Mouse (Mus musculus) midbrain, embryonic 12.5 days (tissue): ENCODE measurements at regions not wholly inside any gene's neighbourhood (a gene's known extent, or its start where the extent isn't known, plus 50 kb on each side); places are given as distances from the start of the nearest gene placed in this dataset.

ENCODE experiments used
- ATAC-seq: fragments of 200-750 bp; cut with Nextera tagmentation; 2 replicates; pipeline ENCODE4 v1.8.0; 2017; ENCODE audit warnings: low read depth, moderate TSS enrichment, moderate library complexity; ENCODE audit not compliant: low FRiP score
- H3K27ac ChIP-seq: fragments of 300-500 bp; sonication (generic); replicated peaks from 2 replicates; pipeline ENCODE4 v1.5.1; 2016; ENCODE audit warnings: mild to moderate bottlenecking
- H3K27me3 ChIP-seq: fragments of 300-500 bp; sonication (generic); 2 replicates; pipeline ENCODE4 v1.6.1; 2016; ENCODE audit warnings: mild to moderate bottlenecking
- H3K36me3 ChIP-seq: fragments of 300-500 bp; sonication (generic); 2 replicates; pipeline ENCODE4 v1.6.1; 2016
- H3K4me1 ChIP-seq: fragments of 300-500 bp; sonication (generic); 2 replicates; pipeline ENCODE4 v1.6.1; 2016
- H3K4me2 ChIP-seq: fragments of 300-500 bp; sonication (generic); replicated peaks from 2 replicates; pipeline ENCODE4 v1.6.1; 2016; ENCODE audit warnings: mild to moderate bottlenecking, moderate library complexity
- H3K4me3 ChIP-seq: fragments of 300-500 bp; sonication (generic); 2 replicates; pipeline ENCODE4 v1.5.1; 2016; ENCODE audit warnings: mild to moderate bottlenecking
- H3K9ac ChIP-seq: fragments of 300-500 bp; sonication (generic); replicated peaks from 2 replicates; pipeline ENCODE4 v1.6.1; 2016; ENCODE audit warnings: mild to moderate bottlenecking, moderate library complexity
- H3K9me3 ChIP-seq: fragments of 300-500 bp; sonication (generic); 2 replicates; pipeline ENCODE4 v1.6.1; 2016; ENCODE audit warnings: mild to moderate bottlenecking
- WGBS: fragments of 180-500 bp; shearing (Covaris S2); methylation state at CpG from one replicate; pipeline ENCODE4 v1.1.7; 2016; 5-methylcytosine and 5-hydroxymethylcytosine counted together

GRCm38 (mm10) chr7:63313096-63313495 is 100.7 kb upstream of the Chrna7 start:
- no peak for ATAC-seq

GRCm38 (mm10) chr7:63319594-63319993 is 107.2 kb upstream of the Chrna7 start:
- H3K27me3 ChIP-seq: no peaks in the 10 kb centered on the region
- no peaks in the 10 kb centered on the region for H3K9me3 ChIP-seq
- H3K27ac ChIP-seq: no peak overlapping the region
- H3K4me1 ChIP-seq: no peaks in the 10 kb centered on the region
- H3K4me3 ChIP-seq: no peak overlapping the region
- WGBS: 0% methylated on average over 2 of the region's 2 CpGs
- no peaks in the 10 kb centered on the region for H3K36me3 ChIP-seq
- no peak overlapping the region for H3K4me2 ChIP-seq
- ATAC-seq: peak; percentile 73; the same call in 1 of the 2 replicates
- no peak overlapping the region for H3K9ac ChIP-seq

More at GRCm38 (mm10) chr7:63313096-63313495, 100.7 kb upstream of the Chrna7 start:
- Histone ChIP-seq H3K27me3 (no peaks in the 10 kb centered on the region), H3K4me1 (no peaks in the 10 kb centered on the region), H3K36me3 (no peaks in the 10 kb centered on the region), H3K27ac (no peak overlapping the region), H3K4me3 (no peak overlapping the region), H3K4me2 (no peak overlapping the region), H3K9ac (no peak overlapping the region), H3K9me3 (no peaks in the 10 kb centered on the region)
- 89% methylated on average over 1 of the region's 1 CpGs for WGBS

- ATAC-seq: no peak
- Histone ChIP-seq H3K4me2 (no peak overlapping the region), H3K36me3 (no peaks in the 10 kb centered on the region), H3K4me1 (no peaks in the 10 kb centered on the region), H3K9ac (no peak overlapping the region), H3K4me3 (no peak overlapping the region), H3K27me3 (no peaks in the 10 kb centered on the region), H3K27ac (no peak overlapping the region), H3K9me3 (no peaks in the 10 kb centered on the region)
- 78% methylated on average over 5 of the region's 5 CpGs for WGBS
Observed at GRCm38 (mm10) chr7:63321171-63321570, 108.8 kb upstream of the Chrna7 start.

- no peaks in the 10 kb centered on the region for H3K9me3 ChIP-seq
- no peak overlapping the region for H3K9ac ChIP-seq
- no peak overlapping the region for H3K4me3 ChIP-seq
- ATAC-seq: peak; percentile 31; the same call in 1 of the 2 replicates
- H3K27ac ChIP-seq: no peak overlapping the region
- H3K36me3 ChIP-seq: no peaks in the 10 kb centered on the region
- no peaks in the 10 kb centered on the region for H3K27me3 ChIP-seq
- H3K4me2 ChIP-seq: no peak overlapping the region
- H3K4me1 ChIP-seq: no peaks in the 10 kb centered on the region
- WGBS: 38% methylated on average over 11 of the region's 11 CpGs
Observed at GRCm38 (mm10) chr7:63321951-63322710, 109.8 kb upstream of the Chrna7 start.

GRCm38 (mm10) chr7:63335146-63335545 is 109.4 kb upstream of the Otud7a start:
- Histone ChIP-seq H3K4me3 (no peak overlapping the region), H3K4me2 (no peak overlapping the region), H3K4me1 (no peaks in the 10 kb centered on the region), H3K9me3 (no peaks in the 10 kb centered on the region), H3K9ac (no peak overlapping the region), H3K36me3 (no peaks in the 10 kb centered on the region), H3K27me3 (no peaks in the 10 kb centered on the region), H3K27ac (no peak overlapping the region)
- WGBS: 48% methylated on average over 1 of the region's 1 CpGs
- peak; percentile 58; the same call in 1 of the 2 replicates for ATAC-seq

- WGBS: 65% methylated on average over 3 of the region's 3 CpGs
- no peak for ATAC-seq
- no peak overlapping the region for H3K9ac ChIP-seq
- H3K27ac ChIP-seq: no peak overlapping the region
- H3K27me3 ChIP-seq: no peaks in the 10 kb centered on the region
- H3K36me3 ChIP-seq: no peaks in the 10 kb centered on the region
- no peaks in the 10 kb centered on the region for H3K9me3 ChIP-seq
- H3K4me1 ChIP-seq: no peaks in the 10 kb centered on the region
- H3K4me3 ChIP-seq: no peak overlapping the region
- no peak overlapping the region for H3K4me2 ChIP-seq
Observed at GRCm38 (mm10) chr7:63336072-63336471, 108.5 kb upstream of the Otud7a start.

- Histone ChIP-seq H3K9me3 (no peaks in the 10 kb centered on the region), H3K4me1 (no peaks in the 10 kb centered on the region), H3K4me2 (no peak overlapping the region), H3K9ac (no peak overlapping the region), H3K27me3 (no peaks in the 10 kb centered on the region), H3K27ac (no peak overlapping the region), H3K36me3 (no peaks in the 10 kb centered on the region), H3K4me3 (no peak overlapping the region)
- 74% methylated on average over 4 of the region's 4 CpGs for WGBS
- ATAC-seq: no peak
Observed at GRCm38 (mm10) chr7:63341716-63342115, 102.8 kb upstream of the Otud7a start.

GRCm38 (mm10) chr7:63345671-63346392 is 98.7 kb upstream of the Otud7a start:
- Histone ChIP-seq H3K4me1 (no peaks in the 10 kb centered on the region), H3K4me3 (no peak overlapping the region), H3K36me3 (no peaks in the 10 kb centered on the region), H3K9me3 (no peaks in the 10 kb centered on the region), H3K27ac (no peak overlapping the region), H3K4me2 (no peak overlapping the region), H3K9ac (no peak overlapping the region), H3K27me3 (no peaks in the 10 kb centered on the region)
- peak; percentile 68 for ATAC-seq
- 25% methylated on average over 11 of the region's 11 CpGs for WGBS

- Histone ChIP-seq H3K4me1 (no peaks in the 10 kb centered on the region), H3K27ac (no peak overlapping the region), H3K36me3 (no peaks in the 10 kb centered on the region), H3K27me3 (no peaks in the 10 kb centered on the region), H3K4me3 (no peak overlapping the region), H3K9ac (no peak overlapping the region), H3K9me3 (no peaks in the 10 kb centered on the region), H3K4me2 (no peak overlapping the region)
- 87% methylated on average over 2 of the region's 2 CpGs for WGBS
- ATAC-seq: 0 out of 2 replicates have a peak, but pooled peaks have one; percentile 4
Observed at GRCm38 (mm10) chr7:63346393-63346730, 98.2 kb upstream of the Otud7a start.
